ENCODE assay signal across 9 mouse cellular contexts in the genomic region with DNA sequence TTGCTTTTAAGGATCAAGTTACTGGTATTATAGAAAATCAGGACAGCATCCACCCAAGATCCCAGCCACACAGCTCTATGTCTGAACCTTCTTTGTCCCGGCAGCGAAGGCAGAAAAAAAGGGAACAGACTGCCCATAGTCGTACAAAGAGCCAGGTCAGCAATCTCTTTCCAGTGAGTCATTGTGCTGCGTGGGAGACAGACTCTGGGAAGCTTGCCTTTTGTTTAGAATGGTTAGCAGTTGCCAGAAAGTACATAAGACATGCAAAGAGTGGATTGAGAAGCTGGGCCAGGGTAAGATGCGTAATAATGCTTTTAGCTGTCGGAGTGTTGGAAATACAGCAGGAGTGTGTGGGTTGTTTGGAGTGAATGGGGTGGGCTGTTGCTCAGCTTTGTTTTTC. TPM values are rescaled to one million over a fixed set of nuclear protein-coding genes. Genes with fewer than 3 reads are reported as not detected.
DNase-seq lines count a peak whose midpoint lies in the region; ATAC-seq and TF ChIP-seq lines count a peak whose summit lies in the region.
"Had no signal": no experiment of that assay in that cellular context is flagged by ENCODE, and none has a peak within 500 bp of the region (broad histone marks: within the 10 kb centered on the region; RNA-seq: fewer than 3 reads in every experiment).

No protein-coding gene starts in this region.

- no peak for ATAC-seq in lung, embryonic 14.5 days (ENCODE audit: insufficient read depth)
- no peak for ATAC-seq in hindbrain, embryonic 11.5 days (ENCODE audit: low FRiP score)
- ATAC-seq in intestine, embryonic 15.5 days: no peak

- no peaks in the 10 kb centered on the region for H3K4me1 ChIP-seq in lung, embryonic 14.5 days (ENCODE audit: insufficient read depth)
- no peaks in the 10 kb centered on the region for H3K4me1 ChIP-seq in lung, adult 2 months (ENCODE audit: control insufficient read depth, insufficient read depth, low read length)
- no peaks in the 10 kb centered on the region for H3K4me1 ChIP-seq in hindbrain, embryonic 11.5 days (replicated peaks; ENCODE audit: control insufficient read depth, insufficient read depth, low read length)
- no peaks in the 10 kb centered on the region for H3K4me1 ChIP-seq in small intestine, adult 2 months (ENCODE audit: control insufficient read depth, insufficient read depth, insufficient read length, low read length)
- H3K4me1 ChIP-seq in intestine, embryonic 15.5 days (replicated peaks): no peaks in the 10 kb centered on the region

- 79% methylated on average over 6 of the region's 6 CpGs for WGBS in lung, embryonic 14.5 days
- 65% methylated on average over 6 of the region's 6 CpGs for WGBS in lung, adult 2 months
- 60% methylated on average over 6 of the region's 6 CpGs for WGBS in hindbrain, embryonic 11.5 days
- WGBS in small intestine, adult 2 months: 81% methylated on average over 6 of the region's 6 CpGs
- 59% methylated on average over 6 of the region's 6 CpGs for WGBS in intestine, embryonic 15.5 days

- TF ChIP-seq POLR2A in lung, adult 2 months (IDR thresholded peaks at IDR 0.05; ENCODE audit: borderline replicate concordance, extremely low read depth, low read depth, low read length): no peak
- TF ChIP-seq POLR2A in small intestine, adult 2 months (IDR thresholded peaks at IDR 0.05; ENCODE audit: low read depth, low read length): no peak

- TF ChIP-seq CTCF in lung, embryonic 14.5 days (IDR thresholded peaks at IDR 0.05; ENCODE audit: low read depth): no peak
- TF ChIP-seq CTCF in lung, adult 2 months (IDR thresholded peaks at IDR 0.05; ENCODE audit: insufficient read depth, low read length): no peak
- TF ChIP-seq CTCF in small intestine, adult 2 months (IDR thresholded peaks at IDR 0.05; ENCODE audit: extremely low read depth, insufficient read length, insufficient replicate concordance, low read depth, low read length): no peak

- no peak overlapping the region for H3K9ac ChIP-seq in lung, embryonic 14.5 days
- H3K9ac ChIP-seq in hindbrain, embryonic 11.5 days (ENCODE audit: low read depth, low read length): no peak overlapping the region
- no peak overlapping the region for H3K9ac ChIP-seq in intestine, embryonic 15.5 days

- H3K27ac ChIP-seq in lung, embryonic 14.5 days (ENCODE audit: low read depth): no peak overlapping the region
- peak overlapping the region; percentile 58; the same call in 1 of the 2 replicates for H3K27ac ChIP-seq in hindbrain, embryonic 11.5 days (ENCODE audit: low read depth, low read length)
- peak overlapping the region; percentile 12; the same call in 1 of the 2 replicates for H3K27ac ChIP-seq in small intestine, adult 2 months (ENCODE audit: insufficient read depth, low read depth, low read length)
- no peak overlapping the region for H3K27ac ChIP-seq in intestine, embryonic 15.5 days

- no peak overlapping the region for H3K4me2 ChIP-seq in lung, embryonic 14.5 days
- no peak overlapping the region for H3K4me2 ChIP-seq in hindbrain, embryonic 11.5 days (replicated peaks; ENCODE audit: low read depth, low read length)
- H3K4me2 ChIP-seq in intestine, embryonic 15.5 days (replicated peaks): no peak overlapping the region

- H3K36me3 ChIP-seq in lung, embryonic 14.5 days (ENCODE audit: insufficient read depth): peaks cover 15% of the 10 kb centered on the region; the same call in 1 of the 2 replicates
- peaks cover 4% of the 10 kb centered on the region; the same call in 1 of the 2 replicates for H3K36me3 ChIP-seq in hindbrain, embryonic 11.5 days (ENCODE audit: control insufficient read depth, insufficient read depth, low read length)
- H3K36me3 ChIP-seq in small intestine, adult 2 months (ENCODE audit: control insufficient read depth, insufficient read depth, low read length): peaks cover 6% of the 10 kb centered on the region
- H3K36me3 ChIP-seq in intestine, embryonic 15.5 days: 0 out of 2 replicates have a peak, but pooled peaks cover 4% of the 10 kb centered on the region

- no peaks in the 10 kb centered on the region for H3K27me3 ChIP-seq in lung, embryonic 14.5 days (ENCODE audit: insufficient read depth, low read length)
- no peaks in the 10 kb centered on the region for H3K27me3 ChIP-seq in hindbrain, embryonic 11.5 days (ENCODE audit: control insufficient read depth, insufficient read depth, low read length)
- no peaks in the 10 kb centered on the region for H3K27me3 ChIP-seq in small intestine, adult 2 months (ENCODE audit: control insufficient read depth, insufficient read depth, low read length)
- no peaks in the 10 kb centered on the region for H3K27me3 ChIP-seq in intestine, embryonic 15.5 days (replicated peaks)

- peak; percentile 58 to 67 for DNase-seq in adrenal gland, adult (ENCODE audit: inconsistent age in 2 of 2, low spot score in 1 of 2)
- DNase-seq in adrenal gland, adult 18-20 months (ENCODE audit: low spot score in 2 of 2): no peak
- DNase-seq in lung, embryonic 14.5 days: peak; percentile 23
- no peak for DNase-seq in lung, adult 2 months
- peak; percentile 27 for DNase-seq in hindbrain, embryonic 11.5 days (ENCODE audit: low spot score)
- peak; percentile 70 to 85 for DNase-seq in left cerebral cortex, adult 9 months (ENCODE audit: low spot score in 2 of 2)

- H3K4me3 ChIP-seq in lung, embryonic 14.5 days (ENCODE audit: low read depth, low read length): no peak overlapping the region
- no peak overlapping the region for H3K4me3 ChIP-seq in lung, adult 2 months (replicated peaks; ENCODE audit: extremely low read depth, low read depth, low read length)
- H3K4me3 ChIP-seq in hindbrain, embryonic 11.5 days (ENCODE audit: low read depth, low read length): no peak overlapping the region
- H3K4me3 ChIP-seq in small intestine, adult 2 months (ENCODE audit: low read depth, low read length): no peak overlapping the region
- H3K4me3 ChIP-seq in intestine, embryonic 15.5 days (replicated peaks): no peak overlapping the region

- no peaks in the 10 kb centered on the region for H3K9me3 ChIP-seq in lung, embryonic 14.5 days (ENCODE audit: low read depth, low read length)
- no peaks in the 10 kb centered on the region for H3K9me3 ChIP-seq in hindbrain, embryonic 11.5 days (ENCODE audit: control insufficient read depth, low read length)
- H3K9me3 ChIP-seq in intestine, embryonic 15.5 days: no peaks in the 10 kb centered on the region

RNA-seq across cellular contexts. Expression of gene Nek4, which starts 23.0 kb away (rescaled TPM):
- 10 to 100 TPM; 10.3 to 11.8 TPM for total RNA-seq in adrenal gland, adult 18-20 months (2021)
- polyA plus RNA-seq in lung, embryonic 14.5 days (2014; fragmentation: Nextera tagmentation; extraction: Ambion mirVana): 11.9 and 12.3 TPM in 2 replicates
- 3.6 and 3.8 TPM in 2 replicates for polyA plus RNA-seq in lung, adult 2 months (2012; rRNA removed)
- polyA plus RNA-seq in hindbrain, embryonic 11.5 days (2014; fragmentation: Nextera tagmentation; extraction: Ambion mirVana): 17.7 and 19.3 TPM in 2 replicates
- polyA plus RNA-seq in small intestine, adult 2 months (2012; rRNA removed): 0.63 and 1.3 TPM in 2 replicates
- 8.5 and 9.5 TPM in 2 replicates for polyA plus RNA-seq in intestine, embryonic 15.5 days (2015; fragmentation: Nextera tagmentation; extraction: Ambion mirVana)

RNA-seq across cellular contexts. Expression of gene Glt8d1, which starts 27.0 kb away (rescaled TPM):
- total RNA-seq in adrenal gland, adult 18-20 months (2021): 10 to 100 TPM; 44.7 to 51.0 TPM
- polyA plus RNA-seq in lung, embryonic 14.5 days (2014; fragmentation: Nextera tagmentation; extraction: Ambion mirVana): 69.1 and 69.6 TPM in 2 replicates
- polyA plus RNA-seq in lung, adult 2 months (2012; rRNA removed): 17.2 and 21.6 TPM in 2 replicates
- 65.2 and 74.2 TPM in 2 replicates for polyA plus RNA-seq in hindbrain, embryonic 11.5 days (2014; fragmentation: Nextera tagmentation; extraction: Ambion mirVana)
- polyA plus RNA-seq in small intestine, adult 2 months (2012; rRNA removed): 2.6 and 4.1 TPM in 2 replicates
- 44.6 and 48.6 TPM in 2 replicates for polyA plus RNA-seq in intestine, embryonic 15.5 days (2015; fragmentation: Nextera tagmentation; extraction: Ambion mirVana)

RNA-seq across cellular contexts. Expression of gene Spcs1, which starts 27.3 kb away (rescaled TPM):
- 100 to 1,000 TPM; 210 to 259 TPM for total RNA-seq in adrenal gland, adult 18-20 months (2021)
- 352 and 383 TPM in 2 replicates for polyA plus RNA-seq in lung, embryonic 14.5 days (2014; fragmentation: Nextera tagmentation; extraction: Ambion mirVana)
- polyA plus RNA-seq in lung, adult 2 months (2012; rRNA removed): 92.6 and 173 TPM in 2 replicates
- polyA plus RNA-seq in hindbrain, embryonic 11.5 days (2014; fragmentation: Nextera tagmentation; extraction: Ambion mirVana): 294 and 304 TPM in 2 replicates
- 39.4 and 64.5 TPM in 2 replicates for polyA plus RNA-seq in small intestine, adult 2 months (2012; rRNA removed)
- 411 and 423 TPM in 2 replicates for polyA plus RNA-seq in intestine, embryonic 15.5 days (2015; fragmentation: Nextera tagmentation; extraction: Ambion mirVana)

RNA-seq across cellular contexts. Expression of gene Itih1, which starts 31.1 kb away (rescaled TPM):
- total RNA-seq in adrenal gland, adult 18-20 months (2021): not detected
- polyA plus RNA-seq in lung, embryonic 14.5 days (2014; fragmentation: Nextera tagmentation; extraction: Ambion mirVana): not detected in 2 replicates
- polyA plus RNA-seq in lung, adult 2 months (2012; rRNA removed): 1.1 and 1.4 TPM in 2 replicates
- polyA plus RNA-seq in hindbrain, embryonic 11.5 days (2014; fragmentation: Nextera tagmentation; extraction: Ambion mirVana): not detected in 2 replicates
- not detected in 2 replicates for polyA plus RNA-seq in small intestine, adult 2 months (2012; rRNA removed)
- 0.41 and 1.2 TPM in 2 replicates for polyA plus RNA-seq in intestine, embryonic 15.5 days (2015; fragmentation: Nextera tagmentation; extraction: Ambion mirVana)
- polyA plus RNA-seq: cerebellum, adult 2 months had no signal

RNA-seq across cellular contexts. Expression of gene Pbrm1, which starts 44.7 kb away (rescaled TPM):
- total RNA-seq in adrenal gland, adult 18-20 months (2021): 10 to 100 TPM; 38.5 to 48.1 TPM
- 101 and 110 TPM in 2 replicates for polyA plus RNA-seq in lung, embryonic 14.5 days (2014; fragmentation: Nextera tagmentation; extraction: Ambion mirVana)
- polyA plus RNA-seq in lung, adult 2 months (2012; rRNA removed): 12.8 and 14.7 TPM in 2 replicates
- polyA plus RNA-seq in hindbrain, embryonic 11.5 days (2014; fragmentation: Nextera tagmentation; extraction: Ambion mirVana): 125 and 139 TPM in 2 replicates
- polyA plus RNA-seq in small intestine, adult 2 months (2012; rRNA removed): 3.8 and 6.8 TPM in 2 replicates
- polyA plus RNA-seq in intestine, embryonic 15.5 days (2015; fragmentation: Nextera tagmentation; extraction: Ambion mirVana): 97.1 and 106 TPM in 2 replicates

Comparison
In these comparisons a context has a peak if more than half of its experiments do, and no peak if none do; other contexts are left out.
1. DNase-seq: peak in adrenal gland, adult (2 of 2), lung, embryonic 14.5 days (single experiment), hindbrain, embryonic 11.5 days (single experiment) and left cerebral cortex, adult 9 months (2 of 2); none in adrenal gland, adult 18-20 months (0 of 2) and lung, adult 2 months (single experiment).
2. H3K27ac ChIP-seq: peak in hindbrain, embryonic 11.5 days (single experiment) and small intestine, adult 2 months (single experiment); none in lung, embryonic 14.5 days (single experiment) and intestine, embryonic 15.5 days (single experiment).